Mouse (Mus musculus) ES-E14 (cell line): ENCODE results near the gene St8sia1.

ENCODE experiments used
- CHD2 ChIP-seq: IDR thresholded peaks from 2 replicates; pipeline ENCODE4 v1.6.1; 2014; ENCODE audit warnings: mild to moderate bottlenecking, low read depth, low read length, inconsistent platforms
- HCFC1 ChIP-seq: IDR thresholded peaks from 2 replicates; pipeline ENCODE4 v1.6.1; 2012; ENCODE audit warnings: low read length, inconsistent platforms, borderline replicate concordance; ENCODE audit not compliant: insufficient read depth
- MAFK ChIP-seq: IDR thresholded peaks from 2 replicates; pipeline ENCODE4 v1.6.1; 2014; ENCODE audit warnings: mild to moderate bottlenecking, low read depth, low read length, inconsistent platforms; ENCODE audit not compliant: insufficient read depth
- ZC3H11A ChIP-seq: IDR thresholded peaks from 2 replicates; pipeline ENCODE4 v1.6.1; 2012; ENCODE audit warnings: low read depth, mild to moderate bottlenecking, inconsistent platforms, low read length, borderline replicate concordance
- ZNF384 ChIP-seq: IDR thresholded peaks from 2 replicates; pipeline ENCODE4 v1.6.1; 2012; ENCODE audit warnings: low read depth, low read length, inconsistent platforms

GRCm38 (mm10) chr6:142916271-142916941, 47.8 kb downstream of the St8sia1 start:
- TF ChIP-seq ZC3H11A (no peak), HCFC1 (no peak), ZNF384 (no peak), MAFK (no peak), CHD2 (no peak)
